Mouse (Mus musculus) limb, embryonic 10.5 days (tissue): ENCODE data around the gene Slc38a1. TPM values are rescaled to one million over a fixed set of nuclear protein-coding genes. Genes with fewer than 3 reads are reported as not detected.
"Not testable (repeated sequence)": the region's sequence is repeated elsewhere in the genome, so short reads cannot be mapped to it uniquely, and the experiment has no call there.

Experiments used
- DNase-seq: peaks from one replicate; pipeline ENCODE4 v3.0.0-alpha.2; 2017; ENCODE audit warnings: low spot score
- H3K27ac ChIP-seq: fragments of 300-500 bp; sonication (generic); 2 replicates; pipeline ENCODE4 v1.5.1; 2016; ENCODE audit warnings: mild to moderate bottlenecking
- H3K27me3 ChIP-seq: fragments of 300-500 bp; sonication (generic); 2 replicates; pipeline ENCODE4 v1.6.1; 2016; ENCODE audit warnings: low read depth, mild to moderate bottlenecking; ENCODE audit not compliant: poor library complexity, severe bottlenecking
- H3K36me3 ChIP-seq: fragments of 300-500 bp; sonication (generic); 2 replicates; pipeline ENCODE4 v1.6.1; 2016; ENCODE audit warnings: mild to moderate bottlenecking, moderate library complexity
- H3K4me1 ChIP-seq: fragments of 300-500 bp; sonication (generic); 2 replicates; pipeline ENCODE4 v1.6.1; 2016
- H3K4me3 ChIP-seq: fragments of 300-500 bp; sonication (generic); 2 replicates; pipeline ENCODE4 v1.5.1; 2016; ENCODE audit warnings: mild to moderate bottlenecking, moderate library complexity
- H3K9me3 ChIP-seq: fragments of 300-500 bp; sonication (generic); replicated peaks from 2 replicates; pipeline ENCODE4 v1.6.1; 2016; ENCODE audit warnings: mild to moderate bottlenecking
- WGBS: fragments of 180-500 bp; shearing (Covaris S2); methylation state at CpG from one replicate; pipeline ENCODE4 v1.1.7; 2016; 5-methylcytosine and 5-hydroxymethylcytosine counted together
- polyA plus RNA-seq: library from polyadenylated mRNA; unstranded; fragments of >200 nt; fragmentation: Nextera tagmentation; extraction: Ambion mirVana; gene quantifications from 2 replicates; pipeline ENCODE4 v1.2.1, GENCODE M21; 2016

Gene Slc38a1
- polyA plus RNA-seq, 1 experiment from 2014 or later: 149 TPM

DNA sequence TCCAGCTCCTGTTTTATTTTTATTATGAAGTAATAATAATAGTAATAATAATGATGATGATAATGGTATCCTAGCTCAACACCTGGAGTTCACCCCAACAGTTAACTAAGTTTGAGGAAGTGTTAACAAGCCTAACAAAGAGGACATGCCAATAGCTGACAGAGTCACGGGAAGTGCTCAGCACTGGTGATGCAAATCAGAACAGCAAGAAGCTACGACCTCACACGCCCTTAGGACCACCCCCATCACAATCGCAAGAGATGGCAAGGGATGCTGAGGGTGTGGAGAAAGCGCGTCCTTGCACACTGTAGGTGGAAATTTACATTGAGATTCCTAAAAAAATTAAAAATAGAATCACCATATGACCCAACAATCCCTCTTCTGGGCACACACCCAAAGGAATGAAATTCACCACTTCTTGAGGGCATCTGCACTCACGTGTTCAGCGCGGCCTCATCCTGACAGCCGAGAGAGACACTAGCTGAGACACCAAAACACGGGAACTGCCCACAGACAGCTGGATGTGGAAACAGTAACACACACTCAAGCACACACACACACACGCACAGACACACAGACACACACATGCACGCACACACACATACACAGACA is 11.5 kb downstream of the Slc38a1 start:
- H3K9me3 ChIP-seq: no peaks in the 10 kb centered on the region
- no peaks in the 10 kb centered on the region for H3K27me3 ChIP-seq
- no peak overlapping the region for H3K4me3 ChIP-seq
- H3K27ac ChIP-seq: no peak overlapping the region
- WGBS: 91% methylated on average over 13 of the region's 13 CpGs
- H3K4me1 ChIP-seq: 0 out of 2 replicates have a peak, but pooled peaks cover 5% of the 10 kb centered on the region
- no peak for DNase-seq
- H3K36me3 ChIP-seq: peaks cover 97% of the 10 kb centered on the region

- 0 out of 2 replicates have a peak, but pooled peaks cover 5% of the 10 kb centered on the region for H3K4me1 ChIP-seq
- H3K4me3 ChIP-seq: no peak overlapping the region
- no peak for DNase-seq
- H3K27ac ChIP-seq: no peak overlapping the region
- no peaks in the 10 kb centered on the region for H3K9me3 ChIP-seq
- H3K27me3 ChIP-seq: no peaks in the 10 kb centered on the region
- 95% methylated on average over 7 of the region's 7 CpGs for WGBS
- peaks cover 98% of the 10 kb centered on the region for H3K36me3 ChIP-seq
These were observed 14.5 kb downstream of the Slc38a1 start for GRCm38 (mm10) chr15:96628256-96628655.

- no peak overlapping the region for H3K4me3 ChIP-seq
- H3K27ac ChIP-seq: no peak overlapping the region
- 90% methylated on average over 5 of the region's 5 CpGs for WGBS
- H3K27me3 ChIP-seq: no peaks in the 10 kb centered on the region
- DNase-seq: no peak
- no peaks in the 10 kb centered on the region for H3K9me3 ChIP-seq
- 0 out of 2 replicates have a peak, but pooled peaks cover 5% of the 10 kb centered on the region for H3K4me1 ChIP-seq
- peaks cover 98% of the 10 kb centered on the region for H3K36me3 ChIP-seq
These were observed 15.8 kb downstream of the Slc38a1 start for GRCm38 (mm10) chr15:96626871-96627270.

DNA sequence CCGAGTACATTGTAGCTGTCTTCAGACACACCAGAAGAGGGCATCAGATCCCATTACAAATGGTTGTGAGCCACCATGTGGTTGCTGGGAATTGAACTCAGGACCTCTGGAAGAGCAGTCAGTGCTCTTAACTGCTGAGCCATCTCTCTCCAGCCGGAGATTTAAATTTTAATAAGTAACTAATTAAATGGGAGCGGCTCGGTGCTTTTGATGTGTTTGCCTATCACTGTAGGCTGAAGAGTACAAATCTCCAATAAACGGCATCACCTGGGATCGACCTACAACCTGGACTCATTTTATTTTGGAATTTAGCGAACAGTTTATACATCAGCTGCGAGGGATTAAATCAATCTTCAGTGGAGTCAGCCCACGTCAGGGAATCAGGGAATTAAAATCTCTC is 17.7 kb downstream of the Slc38a1 start:
- H3K27ac ChIP-seq: not testable (repeated sequence)
- 95% methylated on average over 9 of the region's 9 CpGs for WGBS

GRCm38 (mm10) chr15:96622376-96622775 is 20.3 kb downstream of the Slc38a1 start:
- WGBS: 97% methylated on average over 7 of the region's 7 CpGs
- Histone ChIP-seq H3K4me3 (no peak overlapping the region), H3K36me3 (peaks cover 100% of the 10 kb centered on the region)

More for the DNA sequence above, 17.7 kb downstream of the Slc38a1 start:
- not testable (repeated sequence) for H3K4me1 ChIP-seq, H3K4me3 ChIP-seq, H3K9me3 ChIP-seq, H3K27me3 ChIP-seq, DNase-seq
- H3K36me3 ChIP-seq: peaks cover 99% of the 10 kb centered on the region

GRCm38 (mm10) chr15:96621686-96622085 is 21.0 kb downstream of the Slc38a1 start:
- Histone ChIP-seq H3K9me3 (no peaks in the 10 kb centered on the region), H3K27ac (no peak overlapping the region), H3K4me3 (no peak overlapping the region), H3K27me3 (no peaks in the 10 kb centered on the region), H3K4me1 (no peaks in the 10 kb centered on the region), H3K36me3 (peaks cover 100% of the 10 kb centered on the region)
- no peak for DNase-seq
- WGBS: 95% methylated on average over 6 of the region's 6 CpGs

More at GRCm38 (mm10) chr15:96622376-96622775, 20.3 kb downstream of the Slc38a1 start:
- Histone ChIP-seq H3K9me3 (no peaks in the 10 kb centered on the region), H3K27ac (no peak overlapping the region), H3K4me1 (no peaks in the 10 kb centered on the region), H3K27me3 (no peaks in the 10 kb centered on the region)
- no peak for DNase-seq

GRCm38 (mm10) chr15:96617555-96617954 is 25.2 kb downstream of the Slc38a1 start:
- Histone ChIP-seq H3K4me3 (no peak overlapping the region), H3K27me3 (no peaks in the 10 kb centered on the region), H3K4me1 (no peaks in the 10 kb centered on the region), H3K9me3 (peaks cover 8% of the 10 kb centered on the region; the same call in 1 of the 2 replicates), H3K36me3 (peaks cover 100% of the 10 kb centered on the region), H3K27ac (no peak overlapping the region)
- WGBS: 93% methylated on average over 7 of the region's 7 CpGs
- no peak for DNase-seq

GRCm38 (mm10) chr15:96608671-96609070 is 34.0 kb downstream of the Slc38a1 start:
- Histone ChIP-seq H3K4me3 (no peak overlapping the region), H3K9me3 (no peaks in the 10 kb centered on the region), H3K27me3 (no peaks in the 10 kb centered on the region), H3K36me3 (peaks cover 99% of the 10 kb centered on the region), H3K4me1 (0 out of 2 replicates have a peak, but pooled peaks cover 2% of the 10 kb centered on the region), H3K27ac (no peak overlapping the region)
- WGBS: 93% methylated on average over 7 of the region's 7 CpGs
- no peak for DNase-seq

GRCm38 (mm10) chr15:96607422-96607821 is 35.3 kb downstream of the Slc38a1 start:
- Histone ChIP-seq H3K27ac (no peak overlapping the region), H3K27me3 (no peaks in the 10 kb centered on the region), H3K4me3 (no peak overlapping the region), H3K36me3 (peaks cover 97% of the 10 kb centered on the region), H3K9me3 (no peaks in the 10 kb centered on the region), H3K4me1 (0 out of 2 replicates have a peak, but pooled peaks cover 2% of the 10 kb centered on the region)
- no peak for DNase-seq
- WGBS: 91% methylated on average over 5 of the region's 5 CpGs

DNA sequence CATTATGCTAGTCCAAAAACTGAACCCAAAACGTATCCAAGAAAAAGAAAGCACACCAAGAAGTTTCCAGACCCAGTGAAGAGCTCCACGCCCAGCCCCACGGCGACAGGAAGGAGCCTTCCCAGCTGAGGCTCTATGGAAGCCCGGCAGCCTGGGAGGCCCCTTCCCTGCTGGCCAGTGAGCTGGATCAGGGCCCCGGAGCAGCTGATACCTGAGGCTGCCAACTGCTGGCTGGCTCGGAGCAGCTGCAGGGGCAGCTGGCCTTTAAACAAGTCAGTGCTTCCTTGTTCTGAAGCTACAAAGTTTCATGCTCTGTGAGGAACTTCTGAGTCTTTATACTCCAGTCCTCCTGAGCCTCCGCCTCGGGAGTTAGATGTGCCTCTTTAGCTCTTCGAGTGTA is 38.4 kb downstream of the Slc38a1 start:
- Histone ChIP-seq H3K9me3 (no peaks in the 10 kb centered on the region), H3K36me3 (peaks cover 95% of the 10 kb centered on the region), H3K27ac (no peak overlapping the region), H3K27me3 (no peaks in the 10 kb centered on the region), H3K4me1 (peaks cover 6% of the 10 kb centered on the region), H3K4me3 (no peak overlapping the region)
- WGBS: 89% methylated on average over 10 of the region's 10 CpGs
- DNase-seq: no peak

GRCm38 (mm10) chr15:96602043-96602442 is 40.7 kb downstream of the Slc38a1 start:
- H3K36me3 ChIP-seq: peaks cover 96% of the 10 kb centered on the region
- 96% methylated on average over 16 of the region's 16 CpGs for WGBS

GRCm38 (mm10) chr15:96599852-96600781 is 42.6 kb downstream of the Slc38a1 start:
- H3K9me3 ChIP-seq: no peaks in the 10 kb centered on the region
- H3K4me1 ChIP-seq: peaks cover 11% of the 10 kb centered on the region
- no peak for DNase-seq
- WGBS: 93% methylated on average over 21 of the region's 21 CpGs
- H3K27me3 ChIP-seq: no peaks in the 10 kb centered on the region
- H3K4me3 ChIP-seq: no peak overlapping the region
- no peak overlapping the region for H3K27ac ChIP-seq
- peaks cover 94% of the 10 kb centered on the region for H3K36me3 ChIP-seq

More at GRCm38 (mm10) chr15:96602043-96602442, 40.7 kb downstream of the Slc38a1 start:
- no peak for DNase-seq
- no peak overlapping the region for H3K27ac ChIP-seq
- no peak overlapping the region for H3K4me3 ChIP-seq
- no peaks in the 10 kb centered on the region for H3K9me3 ChIP-seq
- no peaks in the 10 kb centered on the region for H3K27me3 ChIP-seq
- H3K4me1 ChIP-seq: peaks cover 11% of the 10 kb centered on the region
